Mouse (Mus musculus) layer of hippocampus, adult 6 months (tissue): ENCODE data around the gene Tagln. TPM values are rescaled to one million over a fixed set of nuclear protein-coding genes. Genes with fewer than 3 reads are reported as not detected.

Source experiments
- long read RNA-seq, 2 experiments: library from polyadenylated mRNA; unstranded; transcript quantifications; one replicate each; pipeline ENCODE4 v2.0.0; 2019 to 2020
- microRNA-seq: library from miRNA; unstranded; fragments of <30 nt; microRNA quantifications from one replicate; pipeline ENCODE4 v1.2.0, GENCODE M21; 2020
- polyA plus RNA-seq: library from polyadenylated mRNA; unstranded; fragments of <200 nt; fragmentation: Nextera tagmentation; gene quantifications from 2 replicates; pipeline ENCODE4 v1.2.3, GENCODE M21; 2021

Gene Tagln
- 2.0 and 2.2 TPM in 2 replicates for polyA plus RNA-seq
- long read RNA-seq, experiment 1, partial matches to known transcripts, result 0 of 4 reads
- long read RNA-seq, experiment 1, other reads (novel, unspliced or antisense), result 0 of 4 reads
- long read RNA-seq, experiment 2, partial matches to known transcripts, result 1 of 5 reads
- long read RNA-seq, experiment 2, other reads (novel, unspliced or antisense), result 0 of 5 reads

DNA sequence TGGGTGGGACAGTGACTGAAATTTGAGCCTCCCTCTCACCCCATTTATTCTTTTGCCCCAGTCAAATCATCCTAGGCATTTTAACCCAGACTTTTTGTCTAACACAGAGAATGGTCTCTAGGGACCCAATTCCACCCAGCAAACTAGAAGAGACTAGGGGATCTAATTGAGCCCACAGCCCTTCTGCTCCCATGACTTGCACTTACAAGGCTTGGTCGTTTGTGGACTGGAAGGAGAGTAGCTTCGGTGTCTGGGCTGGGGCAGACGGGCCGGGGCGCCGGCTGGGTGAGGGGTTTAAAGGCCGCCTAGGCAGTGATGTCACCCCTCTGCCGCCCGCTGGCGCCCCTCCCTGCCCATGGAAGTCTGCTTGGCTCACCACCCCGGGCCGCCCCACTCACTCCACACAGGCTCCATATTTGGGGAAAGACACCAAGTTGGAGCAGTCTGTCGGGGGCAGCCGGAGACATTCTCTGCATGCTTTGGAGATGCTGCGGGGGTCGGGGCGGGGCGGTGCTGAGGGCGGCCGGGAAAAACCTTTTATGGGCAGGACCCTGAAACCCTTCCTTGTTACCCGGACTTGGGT, at the start of gene Tagln:
Gene Tagln (minus strand): TSS at position 431 of the 583 bp plus-strand sequence.

DNA sequence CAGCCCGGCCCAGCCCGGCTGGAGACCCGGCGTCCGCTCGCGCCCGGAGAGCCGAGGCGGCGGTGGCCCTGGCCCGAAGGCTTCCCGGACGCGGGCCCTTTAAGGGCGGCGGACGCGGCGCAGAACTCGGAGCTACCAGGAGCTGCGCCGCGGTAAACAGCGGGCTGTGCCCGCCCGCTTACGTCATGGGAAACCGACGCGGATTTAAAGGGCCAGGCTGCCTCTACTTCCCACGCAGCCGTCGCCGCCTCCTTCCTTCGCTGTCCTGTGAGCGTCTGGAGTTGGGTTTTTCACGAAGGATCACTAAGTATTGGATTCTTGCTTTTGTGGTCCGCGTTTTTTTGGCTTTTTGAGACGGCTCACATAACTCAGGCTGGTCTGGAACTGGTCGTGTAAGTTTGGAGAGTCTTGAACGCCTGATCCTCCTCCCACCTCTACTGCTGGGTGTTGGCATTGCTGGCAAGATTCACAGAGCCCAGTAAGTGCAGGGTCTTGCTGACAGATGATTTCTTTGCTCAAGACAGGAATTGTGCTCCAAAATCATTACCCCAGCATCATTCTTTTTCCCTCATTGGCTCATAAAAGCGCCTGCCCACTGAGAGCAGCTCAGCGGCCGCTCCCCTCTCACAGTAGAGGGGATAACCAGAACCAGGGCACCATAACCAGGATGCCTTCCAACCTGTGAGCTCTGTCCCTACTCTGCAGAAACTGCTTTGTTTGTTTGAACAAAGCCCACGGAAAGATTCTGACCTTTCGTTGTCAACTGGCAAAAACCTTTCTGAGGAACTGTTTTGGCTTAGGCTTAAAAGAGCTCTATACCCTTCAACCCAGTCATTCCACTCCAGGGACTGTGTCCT, 19.5 kb upstream of the Tagln start, which contains the start of gene Sidt2:
Gene Sidt2 (minus strand): TSS at position 152 of the 857 bp plus-strand sequence.

DNA sequence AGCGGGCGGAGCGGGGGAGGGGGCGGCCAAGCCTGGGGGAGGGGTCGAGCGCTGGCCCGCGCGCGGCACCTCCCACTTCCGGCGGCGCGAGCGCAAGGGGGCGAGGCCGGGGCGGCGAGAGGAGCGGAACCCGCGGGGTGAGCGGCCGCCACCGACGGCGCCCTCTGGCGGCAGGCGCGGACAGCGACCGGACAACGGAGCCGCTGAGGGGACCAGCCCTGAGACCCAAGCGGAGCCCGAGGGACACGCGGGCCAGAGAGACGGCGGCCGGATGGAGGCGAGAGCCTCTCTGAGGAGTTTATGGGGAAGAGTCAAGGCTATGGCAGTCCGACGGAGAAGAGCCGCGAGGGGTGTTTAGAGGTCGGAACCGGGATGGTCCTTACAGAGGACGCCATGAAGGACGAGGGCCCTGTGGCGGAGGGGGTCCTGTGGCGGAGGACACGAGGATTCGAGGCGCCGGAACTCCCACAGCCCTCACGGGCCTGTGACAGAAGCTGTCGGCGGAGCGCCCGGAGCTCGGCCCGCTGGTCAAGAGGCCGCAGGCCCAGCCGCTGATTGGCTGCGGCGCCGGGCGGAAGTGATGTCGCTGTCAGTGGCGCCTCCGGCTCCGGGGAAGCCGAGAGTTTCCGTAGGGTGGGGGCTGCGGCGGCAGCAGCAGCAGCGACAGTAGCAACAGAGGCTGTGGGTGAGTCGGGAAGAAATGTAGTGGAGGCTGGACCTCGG, 29.3 kb downstream of the Tagln start, which contains the start of the genes Pcsk7 and Rnf214:
Gene Pcsk7 (plus strand): TSS at position 143 of the 723 bp plus-strand sequence.
Gene Rnf214 (minus strand): TSS at position 557 of the 723 bp plus-strand sequence.

Small RNAs within 50 kb of the gene (microRNA-seq; reads per million reads assigned to microRNA genes)
- gene Mir7087, result 0.86 reads per million

Other genes with a start within 250 kb of the Tagln start
- gene Cep164, start 107.4 kb downstream of the Tagln start, polyA plus RNA-seq, result 1.7 and 1.8 TPM in 2 replicates
- gene Bace1, start 97.5 kb downstream of the Tagln start, polyA plus RNA-seq, result 31.0 and 33.0 TPM in 2 replicates
- 6.3 and 6.9 TPM in 2 replicates for gene Pcsk7, start 29.6 kb downstream of the Tagln start, polyA plus RNA-seq
- 27.5 and 31.2 TPM in 2 replicates for gene Rnf214, start 29.1 kb downstream of the Tagln start, polyA plus RNA-seq
- gene Sidt2, start 19.2 kb upstream of the Tagln start, polyA plus RNA-seq, result 11.9 and 13.1 TPM in 2 replicates
- gene Pafah1b2, start 76.6 kb upstream of the Tagln start, polyA plus RNA-seq, result 120 and 149 TPM in 2 replicates
- gene Sik3, start 76.8 kb upstream of the Tagln start, polyA plus RNA-seq, result 13.6 and 13.9 TPM in 2 replicates